12 mouse cellular contexts compared by ENCODE assay signal in genomic region chr3:146451375-146451774, GRCm38 (mm10). TPM values are rescaled to one million over a fixed set of nuclear protein-coding genes. Genes with fewer than 3 reads are reported as not detected.
A peak's percentile ranks its signal among the peaks of the same experiment; 100 is the strongest.
DNase-seq lines count a peak whose midpoint lies in the region; ATAC-seq and TF ChIP-seq lines count a peak whose summit lies in the region.
"Had no signal": no experiment of that assay in that cellular context is flagged by ENCODE, and none has a peak within 500 bp of the region (broad histone marks: within the 10 kb centered on the region; RNA-seq: fewer than 3 reads in every experiment).

No protein-coding gene starts in this region.

- H3K4me1 ChIP-seq in intestine, postnatal 0 days (replicated peaks; ENCODE audit: control insufficient read depth, insufficient read depth, low read length): 0 out of 2 replicates have a peak, but pooled peaks cover 3% of the 10 kb centered on the region
- 0 out of 2 replicates have a peak, but pooled peaks cover 3% of the 10 kb centered on the region for H3K4me1 ChIP-seq in intestine, embryonic 16.5 days (ENCODE audit: control insufficient read depth, insufficient read depth, low read length)
- H3K4me1 ChIP-seq in stomach, embryonic 14.5 days (ENCODE audit: control insufficient read depth, insufficient read depth, low read length): no peaks in the 10 kb centered on the region
- H3K4me1 ChIP-seq in stomach, postnatal 0 days (replicated peaks; ENCODE audit: control insufficient read depth, insufficient read depth): no peaks in the 10 kb centered on the region
- H3K4me1 ChIP-seq in liver, embryonic 13.5 days (replicated peaks): peaks cover 34% of the 10 kb centered on the region

- peak overlapping the region; percentile 63 for H3K4me2 ChIP-seq in intestine, postnatal 0 days (replicated peaks; ENCODE audit: low read depth)
- H3K4me2 ChIP-seq in intestine, embryonic 16.5 days (ENCODE audit: low read depth, low read length): no peak overlapping the region
- H3K4me2 ChIP-seq in stomach, embryonic 14.5 days (replicated peaks; ENCODE audit: low read depth, low read length): peak overlapping the region; percentile 51; the same call in 1 of the 2 replicates
- no peak overlapping the region for H3K4me2 ChIP-seq in stomach, postnatal 0 days (replicated peaks; ENCODE audit: low read depth)
- peak overlapping the region; percentile 90 for H3K4me2 ChIP-seq in liver, embryonic 13.5 days

- H3K9me3 ChIP-seq in intestine, postnatal 0 days (ENCODE audit: control insufficient read depth): no peaks in the 10 kb centered on the region
- no peaks in the 10 kb centered on the region for H3K9me3 ChIP-seq in intestine, embryonic 16.5 days (ENCODE audit: control insufficient read depth, low read length)
- H3K9me3 ChIP-seq in stomach, embryonic 14.5 days (ENCODE audit: control insufficient read depth, low read depth, low read length): no peaks in the 10 kb centered on the region
- no peaks in the 10 kb centered on the region for H3K9me3 ChIP-seq in stomach, postnatal 0 days (ENCODE audit: control insufficient read depth, low read length)
- no peaks in the 10 kb centered on the region for H3K9me3 ChIP-seq in liver, embryonic 13.5 days (replicated peaks)

- intact Hi-C loops in gastrocnemius, postnatal 14 days (cut with DNase I; ENCODE audit: low total_unique reads): no loop called here

- no peak overlapping the region for H3K4me3 ChIP-seq in intestine, postnatal 0 days (ENCODE audit: low read depth, low read length)
- no peak overlapping the region for H3K4me3 ChIP-seq in intestine, embryonic 16.5 days (ENCODE audit: low read length)
- peak overlapping the region; percentile 49; the same call in 1 of the 2 replicates for H3K4me3 ChIP-seq in stomach, embryonic 14.5 days (ENCODE audit: low read depth, low read length)
- no peak overlapping the region; the same call in 1 of the 2 replicates for H3K4me3 ChIP-seq in stomach, postnatal 0 days (ENCODE audit: low read depth, low read length)
- H3K4me3 ChIP-seq in liver, embryonic 13.5 days (replicated peaks): no peak overlapping the region

- peaks cover 11% of the 10 kb centered on the region; the same call in 1 of the 2 replicates for H3K36me3 ChIP-seq in intestine, postnatal 0 days (ENCODE audit: control insufficient read depth, insufficient read depth)
- 0 out of 2 replicates have a peak, but pooled peaks cover 1% of the 10 kb centered on the region for H3K36me3 ChIP-seq in intestine, embryonic 16.5 days (ENCODE audit: control insufficient read depth, insufficient read depth, low read length)
- H3K36me3 ChIP-seq in stomach, embryonic 14.5 days (ENCODE audit: control insufficient read depth, insufficient read depth, low read length): no peaks in the 10 kb centered on the region
- 0 out of 2 replicates have a peak, but pooled peaks cover 5% of the 10 kb centered on the region for H3K36me3 ChIP-seq in stomach, postnatal 0 days (ENCODE audit: control insufficient read depth, insufficient read depth, low read length)
- no peaks in the 10 kb centered on the region for H3K36me3 ChIP-seq in liver, embryonic 13.5 days

- DNase-seq in stomach, postnatal 0 days (ENCODE audit: low spot score): no peak
- DNase-seq in liver, embryonic 13.5 days: no peak
- DNase-seq in spleen, postnatal 36 days (ENCODE audit: low spot score in 2 of 2): no peak
- no peak for DNase-seq in gastrocnemius, postnatal 14 days
- no peak for DNase-seq in gastrocnemius, postnatal 25 days
- DNase-seq: cerebellum, postnatal 36 days; heart, postnatal 4 days; thymus, postnatal 14 days had no signal

- no peak overlapping the region for H3K27ac ChIP-seq in intestine, postnatal 0 days (ENCODE audit: low read depth, low read length)
- no peak overlapping the region for H3K27ac ChIP-seq in intestine, embryonic 16.5 days (ENCODE audit: low read length)
- no peak overlapping the region for H3K27ac ChIP-seq in stomach, embryonic 14.5 days (ENCODE audit: low read length)
- H3K27ac ChIP-seq in stomach, postnatal 0 days (replicated peaks): no peak overlapping the region
- no peak overlapping the region for H3K27ac ChIP-seq in liver, embryonic 13.5 days

- no peak for TF ChIP-seq EP300 in stomach, postnatal 0 days (optimal IDR thresholded peaks at IDR 0.05)

- TF ChIP-seq CTCF in intestine, postnatal 0 days (IDR thresholded peaks at IDR 0.05; ENCODE audit: low read depth): no peak
- TF ChIP-seq CTCF in stomach, postnatal 0 days (IDR thresholded peaks at IDR 0.05; ENCODE audit: low read depth): no peak

- no peak for ATAC-seq in intestine, postnatal 0 days
- ATAC-seq in intestine, embryonic 16.5 days: no peak
- ATAC-seq in stomach, embryonic 14.5 days (ENCODE audit: insufficient number of reproducible peaks, insufficient read depth, low FRiP score, low read depth): no peak
- no peak for ATAC-seq in stomach, postnatal 0 days (ENCODE audit: low FRiP score, low TSS enrichment)
- ATAC-seq in liver, embryonic 13.5 days (ENCODE audit: low read depth): no peak

- H3K9ac ChIP-seq in intestine, postnatal 0 days (ENCODE audit: low read depth, low read length): no peak overlapping the region
- no peak overlapping the region for H3K9ac ChIP-seq in intestine, embryonic 16.5 days (ENCODE audit: low read depth, low read length)
- H3K9ac ChIP-seq in stomach, embryonic 14.5 days (replicated peaks; ENCODE audit: low read depth, low read length): no peak overlapping the region
- no peak overlapping the region for H3K9ac ChIP-seq in stomach, postnatal 0 days (ENCODE audit: low read length)
- H3K9ac ChIP-seq in liver, embryonic 13.5 days: no peak overlapping the region

- WGBS in intestine, postnatal 0 days: 78% methylated on average over 5 of the region's 5 CpGs
- 95% methylated on average over 5 of the region's 5 CpGs for WGBS in intestine, embryonic 16.5 days
- WGBS in stomach, embryonic 14.5 days: 88% methylated on average over 5 of the region's 5 CpGs
- WGBS in stomach, postnatal 0 days: 84% methylated on average over 5 of the region's 5 CpGs
- WGBS in liver, embryonic 13.5 days (ENCODE audit: insufficient replicate concordance): 80% methylated on average over 5 of the region's 5 CpGs

- H3K27me3 ChIP-seq in intestine, postnatal 0 days (replicated peaks; ENCODE audit: control insufficient read depth, insufficient read depth, low read length): no peaks in the 10 kb centered on the region
- H3K27me3 ChIP-seq in intestine, embryonic 16.5 days (replicated peaks; ENCODE audit: control insufficient read depth, insufficient read depth, low read length): no peaks in the 10 kb centered on the region
- no peaks in the 10 kb centered on the region for H3K27me3 ChIP-seq in stomach, embryonic 14.5 days (ENCODE audit: control insufficient read depth, insufficient read depth, low read length)
- no peaks in the 10 kb centered on the region for H3K27me3 ChIP-seq in stomach, postnatal 0 days (ENCODE audit: control insufficient read depth, insufficient read depth, low read length)
- H3K27me3 ChIP-seq in liver, embryonic 13.5 days: no peaks in the 10 kb centered on the region
- H3K27me3 ChIP-seq: Patski had no signal

RNA-seq across cellular contexts. Expression of gene Ctbs, which starts 1.8 kb away (rescaled TPM):
- polyA plus RNA-seq in intestine, postnatal 0 days (2015; fragmentation: Nextera tagmentation; extraction: Ambion mirVana): 8.1 and 8.3 TPM in 2 replicates
- 11.0 and 11.6 TPM in 2 replicates for polyA plus RNA-seq in intestine, embryonic 16.5 days (2015; fragmentation: Nextera tagmentation; extraction: Ambion mirVana)
- 12.4 and 14.6 TPM in 2 replicates for polyA plus RNA-seq in stomach, embryonic 14.5 days (2014; fragmentation: Nextera tagmentation; extraction: Ambion mirVana)
- 7.9 and 8.7 TPM in 2 replicates for polyA plus RNA-seq in stomach, postnatal 0 days (2015; fragmentation: Nextera tagmentation; extraction: Ambion mirVana)
- polyA plus RNA-seq in liver, embryonic 13.5 days (2015; fragmentation: Nextera tagmentation; extraction: Ambion mirVana): 4.8 and 4.9 TPM in 2 replicates
- total RNA-seq in gastrocnemius, postnatal 14 days (2021): 1 to 10 TPM; 4.2 to 4.7 TPM
- total RNA-seq in gastrocnemius, postnatal 25 days (2021): 1 to 10 TPM; 3.3 to 3.8 TPM

RNA-seq across cellular contexts. Expression of gene Ssx2ip, which starts 46.9 kb away (rescaled TPM):
- 31.1 TPM in 2 replicates for polyA plus RNA-seq in intestine, postnatal 0 days (2015; fragmentation: Nextera tagmentation; extraction: Ambion mirVana)
- polyA plus RNA-seq in intestine, embryonic 16.5 days (2015; fragmentation: Nextera tagmentation; extraction: Ambion mirVana): 36.1 and 38.1 TPM in 2 replicates
- 24.0 and 28.2 TPM in 2 replicates for polyA plus RNA-seq in stomach, embryonic 14.5 days (2014; fragmentation: Nextera tagmentation; extraction: Ambion mirVana)
- polyA plus RNA-seq in stomach, postnatal 0 days (2015; fragmentation: Nextera tagmentation; extraction: Ambion mirVana): 12.9 and 14.1 TPM in 2 replicates
- 105 and 130 TPM in 2 replicates for polyA plus RNA-seq in liver, embryonic 13.5 days (2015; fragmentation: Nextera tagmentation; extraction: Ambion mirVana)
- total RNA-seq in gastrocnemius, postnatal 14 days (2021): 10 to 100 TPM; 15.6 to 16.7 TPM
- total RNA-seq in gastrocnemius, postnatal 25 days (2021): 10 to 100 TPM; 23.5 to 27.0 TPM

RNA-seq across cellular contexts. Expression of gene Spata1, which starts 48.2 kb away (rescaled TPM):
- polyA plus RNA-seq in intestine, postnatal 0 days (2015; fragmentation: Nextera tagmentation; extraction: Ambion mirVana): 1.3 and 1.9 TPM in 2 replicates
- 2.0 and 2.3 TPM in 2 replicates for polyA plus RNA-seq in intestine, embryonic 16.5 days (2015; fragmentation: Nextera tagmentation; extraction: Ambion mirVana)
- polyA plus RNA-seq in stomach, embryonic 14.5 days (2014; fragmentation: Nextera tagmentation; extraction: Ambion mirVana): 6.3 and 8.0 TPM in 2 replicates
- polyA plus RNA-seq in stomach, postnatal 0 days (2015; fragmentation: Nextera tagmentation; extraction: Ambion mirVana): 1.1 and 2.4 TPM in 2 replicates
- 0.88 and 1.1 TPM in 2 replicates for polyA plus RNA-seq in liver, embryonic 13.5 days (2015; fragmentation: Nextera tagmentation; extraction: Ambion mirVana)
- total RNA-seq in gastrocnemius, postnatal 14 days (2021): 1 to 10 TPM; 2.5 to 3.7 TPM
- 1 to 10 TPM; 3.8 to 5.8 TPM for total RNA-seq in gastrocnemius, postnatal 25 days (2021)

RNA-seq across cellular contexts. Expression of gene Gng5, which starts 48.2 kb away (rescaled TPM):
- polyA plus RNA-seq in intestine, postnatal 0 days (2015; fragmentation: Nextera tagmentation; extraction: Ambion mirVana): 1,062 and 1,144 TPM in 2 replicates
- 976 and 1,024 TPM in 2 replicates for polyA plus RNA-seq in intestine, embryonic 16.5 days (2015; fragmentation: Nextera tagmentation; extraction: Ambion mirVana)
- polyA plus RNA-seq in stomach, embryonic 14.5 days (2014; fragmentation: Nextera tagmentation; extraction: Ambion mirVana): 946 and 996 TPM in 2 replicates
- 1,101 and 1,141 TPM in 2 replicates for polyA plus RNA-seq in stomach, postnatal 0 days (2015; fragmentation: Nextera tagmentation; extraction: Ambion mirVana)
- 639 and 648 TPM in 2 replicates for polyA plus RNA-seq in liver, embryonic 13.5 days (2015; fragmentation: Nextera tagmentation; extraction: Ambion mirVana)
- total RNA-seq in gastrocnemius, postnatal 14 days (2021): 100 to 1,000 TPM; 233 to 275 TPM
- 100 to 1,000 TPM; 371 to 383 TPM for total RNA-seq in gastrocnemius, postnatal 25 days (2021)

Comparison
In these comparisons a context has a peak if more than half of its experiments do, and no peak if none do; other contexts are left out.
1. H3K4me2 ChIP-seq: peak in intestine, postnatal 0 days (single experiment), stomach, embryonic 14.5 days (single experiment) and liver, embryonic 13.5 days (single experiment); none in intestine, embryonic 16.5 days (single experiment) and stomach, postnatal 0 days (single experiment).